Mouse (Mus musculus): ENCODE data around the gene Gm43517.

DNA sequence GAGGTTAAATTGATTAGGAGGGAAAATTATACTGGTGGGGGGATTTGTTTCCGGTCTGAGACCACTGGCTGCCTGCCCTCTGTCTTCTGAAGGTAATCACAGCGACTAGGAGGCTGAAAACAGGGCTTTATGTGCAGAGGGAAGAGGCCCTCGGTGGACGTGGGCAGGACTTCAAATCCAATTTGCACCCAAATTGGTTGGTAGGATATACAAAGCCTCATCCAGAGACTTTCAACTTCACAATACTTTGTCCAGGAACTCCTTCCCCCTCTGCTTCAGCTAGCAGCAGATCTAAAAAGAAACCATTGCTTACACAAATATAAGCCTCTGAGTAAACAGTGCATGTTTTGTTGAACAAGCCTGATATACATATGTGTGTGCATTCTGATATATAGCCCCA is 4.5 kb upstream of the Gm43517 start:
- TF ChIP-seq EP300 (IDR thresholded peaks at IDR 0.05; ENCODE audit: low read depth) (no peak), CTCF (IDR thresholded peaks at IDR 0.05; ENCODE audit: low read depth) (no peak)
